Mouse (Mus musculus): ENCODE results near the gene Olfr448.

The Olfr448 gene

GRCm38 (mm10) chr6:42890141-42890540, at the start of gene Olfr448:
Gene Olfr448 (plus strand): TSS chr6:42890441.
- DNase-seq (ENCODE audit: low read depth), result no peak

- peak; percentile 68 for DNase-seq (ENCODE audit: low read depth)
These were observed 29.9 kb upstream of the Olfr448 start for GRCm38 (mm10) chr6:42860222-42860819.

GRCm38 (mm10) chr6:42869695-42870094, 20.5 kb upstream of the Olfr448 start:
- DNase-seq (ENCODE audit: low read depth), result no peak

- DNase-seq (ENCODE audit: low read depth), result no peak
These were observed 13.9 kb upstream of the Olfr448 start for GRCm38 (mm10) chr6:42876323-42876722.

- DNase-seq (ENCODE audit: low read depth), result no peak
These were observed 10.1 kb downstream of the Olfr448 start for GRCm38 (mm10) chr6:42900345-42900744.

- no peak for DNase-seq (ENCODE audit: low read depth)
These were observed 18.3 kb downstream of the Olfr448 start, which contains the start of gene Olfr447 for GRCm38 (mm10) chr6:42908578-42908977. Gene Olfr447 (plus strand): TSS chr6:42908878.

GRCm38 (mm10) chr6:42921077-42921476, 30.8 kb downstream of the Olfr448 start, which contains the start of gene Olfr446:
Gene Olfr446 (plus strand): TSS chr6:42921377.
- DNase-seq (ENCODE audit: low read depth), result no peak
